8 mouse cellular contexts compared by ENCODE assay signal in genomic region chr7:138397485-138398181, GRCm38 (mm10). TPM values are rescaled to one million over a fixed set of nuclear protein-coding genes. Genes with fewer than 3 reads are reported as not detected.
DNase-seq lines count a peak whose midpoint lies in the region; ATAC-seq and TF ChIP-seq lines count a peak whose summit lies in the region.

Tcerg1l (minus strand) TSS chr7:138397730.

- H3K27ac ChIP-seq in left cerebral cortex, adult 2 months = peak within 1 kb of the TSS; percentile 25; the same call in 1 of the 2 replicates
- peak within 1 kb of the TSS; percentile 50; the same call in 1 of the 2 replicates for H3K27ac ChIP-seq in forebrain, postnatal 0 days (ENCODE audit: low read depth, low read length)
- no peak within 1 kb of the TSS for H3K27ac ChIP-seq in limb, embryonic 12.5 days

- ATAC-seq in forebrain, postnatal 0 days = peak; percentile 73
- ATAC-seq in limb, embryonic 12.5 days (ENCODE audit: insufficient number of reproducible peaks, insufficient read depth, low FRiP score, low TSS enrichment, low read depth) = peak; percentile 71

- TF ChIP-seq CTCF in left cerebral cortex, adult 2 months (IDR thresholded peaks at IDR 0.05) = no peak
- no peak for TF ChIP-seq CTCF in forebrain, postnatal 0 days (IDR thresholded peaks at IDR 0.05; ENCODE audit: low read depth)

- H3K4me2 ChIP-seq in forebrain, postnatal 0 days (ENCODE audit: low read depth) = peak within 1 kb of the TSS; percentile 98
- H3K4me2 ChIP-seq in limb, embryonic 12.5 days = peak within 1 kb of the TSS; percentile 100

- no peaks in the 10 kb centered on the region for H3K36me3 ChIP-seq in forebrain, postnatal 0 days (ENCODE audit: insufficient read depth)
- no peaks in the 10 kb centered on the region for H3K36me3 ChIP-seq in limb, embryonic 12.5 days

- no peaks in the 10 kb centered on the region; the same call in 1 of the 2 replicates for H3K4me1 ChIP-seq in forebrain, postnatal 0 days (ENCODE audit: insufficient read depth)
- H3K4me1 ChIP-seq in limb, embryonic 12.5 days (replicated peaks) = peaks cover 14% of the 10 kb centered on the region

- H3K9ac ChIP-seq in forebrain, postnatal 0 days = peak within 1 kb of the TSS; percentile 60
- peak within 1 kb of the TSS; percentile 34; the same call in 1 of the 2 replicates for H3K9ac ChIP-seq in limb, embryonic 12.5 days (replicated peaks)

- DNase-seq in left cerebral cortex, adult 2 months (ENCODE audit: extremely low spot score in 1 of 2, low spot score in 2 of 2) = peak; percentile 24 to 41
- no peak for DNase-seq in left cerebral cortex, adult 9 months (ENCODE audit: low spot score in 2 of 2)
- peak; percentile 75 to 81 for DNase-seq in cerebellum, postnatal 10 days
- peak; percentile 62 for DNase-seq in forebrain, postnatal 0 days
- DNase-seq in retina, embryonic 14.5 days (ENCODE audit: low spot score) = peak; percentile 64
- no peak for DNase-seq in spleen, postnatal 10 days (ENCODE audit: low spot score in 2 of 2)
- DNase-seq in thymus, postnatal 36 days = no peak

- 3% methylated on average over 58 of the region's 76 CpGs for WGBS in forebrain, postnatal 0 days
- under 1% methylated on average over 56 of the region's 76 CpGs for WGBS in limb, embryonic 12.5 days

- H3K9me3 ChIP-seq in forebrain, postnatal 0 days (ENCODE audit: low read length) = no peaks in the 10 kb centered on the region
- no peaks in the 10 kb centered on the region for H3K9me3 ChIP-seq in limb, embryonic 12.5 days

- intact Hi-C loops in left cerebral cortex, adult 2 months (cut with DNase I) = no loop called here

- peaks cover 18% of the 10 kb centered on the region for H3K27me3 ChIP-seq in forebrain, postnatal 0 days (ENCODE audit: insufficient read depth, low read length)
- peaks cover 74% of the 10 kb centered on the region for H3K27me3 ChIP-seq in limb, embryonic 12.5 days

- H3K4me3 ChIP-seq in left cerebral cortex, adult 2 months = peak within 1 kb of the TSS; percentile 54
- H3K4me3 ChIP-seq in forebrain, postnatal 0 days (ENCODE audit: low read depth, low read length) = peak within 1 kb of the TSS; percentile 55
- H3K4me3 ChIP-seq in limb, embryonic 12.5 days (replicated peaks) = peak within 1 kb of the TSS; percentile 57

RNA-seq across cellular contexts. Expression of gene Tcerg1l, which starts in this region (rescaled TPM):
- total RNA-seq in left cerebral cortex, adult 2 months (2021) = 10 to 100 TPM; 12.8 TPM
- 18.7 and 21.6 TPM in 2 replicates for total RNA-seq in forebrain, postnatal 0 days (2014; rRNA removed)
- 17.5 and 22.1 TPM in 2 replicates for polyA plus RNA-seq in forebrain, postnatal 0 days (2015; fragmentation: Nextera tagmentation; extraction: Ambion mirVana)
- polyA plus RNA-seq in limb, embryonic 12.5 days (2016; fragmentation: Nextera tagmentation; extraction: Ambion mirVana) = 1.8 and 3.0 TPM in 2 replicates

Comparison
In these comparisons a context has a peak if more than half of its experiments do, and no peak if none do; other contexts are left out.
1. DNase-seq: peak in left cerebral cortex, adult 2 months (2 of 2), cerebellum, postnatal 10 days (2 of 2), forebrain, postnatal 0 days (single experiment) and retina, embryonic 14.5 days (single experiment); none in left cerebral cortex, adult 9 months (0 of 2), spleen, postnatal 10 days (0 of 2) and thymus, postnatal 36 days (0 of 2).
2. Peak in every context shown above with its lines, with median percentiles within 50 percentile points of each other: H3K4me3 ChIP-seq.